Mouse (Mus musculus) kidney, postnatal 4 days (tissue): ENCODE measurements around the gene Gtpbp10.
A peak's percentile ranks its signal among the peaks of the same experiment; 100 is the strongest.

Experiments used
- DNase-seq, 2 experiments: peaks; one replicate each; pipeline ENCODE4 v3.0.0; 2021; ENCODE audit warnings: mixed read lengths in 2 of 2

Gtpbp10 gene

GRCm38 (mm10) chr5:5496393-5496792 lies 62.9 kb downstream of the Gtpbp10 start:
- DNase-seq, result no peak

GRCm38 (mm10) chr5:5495042-5495441 lies 64.3 kb downstream of the Gtpbp10 start:
- no peak for DNase-seq

- DNase-seq, result peak in 1 of 2 experiments; percentile 45
Measured at GRCm38 (mm10) chr5:5494269-5495005, 64.9 kb downstream of the Gtpbp10 start.

GRCm38 (mm10) chr5:5492163-5492562 lies 67.2 kb downstream of the Gtpbp10 start:
- no peak for DNase-seq
